In genomic region chr12:70097901-70098300, GRCm38 (mm10) we compare ENCODE assay signal across 26 mouse cellular contexts. TPM values are rescaled to one million over a fixed set of nuclear protein-coding genes. Genes with fewer than 3 reads are reported as not detected.
"Had no signal": no experiment of that assay in that cellular context is flagged by ENCODE, and none has a peak within 500 bp of the region (broad histone marks: within the 10 kb centered on the region; RNA-seq: fewer than 3 reads in every experiment).

No protein-coding gene starts in this region.

- H3K9me3 ChIP-seq: lung, embryonic 15.5 days; megakaryocyte, embryonic 14.5 days; midbrain, embryonic 13.5 days; midbrain, embryonic 15.5 days; neural tube, embryonic 12.5 days; stomach, embryonic 15.5 days had no signal

- H3K27ac ChIP-seq: lung, embryonic 15.5 days; macrophage; midbrain, embryonic 13.5 days; midbrain, embryonic 15.5 days; neural tube, embryonic 12.5 days; stomach, embryonic 15.5 days; stomach, postnatal 0 days had no signal

- H3K27me3 ChIP-seq: lung, embryonic 15.5 days; megakaryocyte, embryonic 14.5 days; midbrain, embryonic 13.5 days; midbrain, embryonic 15.5 days; neural tube, embryonic 12.5 days; stomach, embryonic 15.5 days had no signal

- H3K9ac ChIP-seq: liver, postnatal 0 days; lung, embryonic 15.5 days; midbrain, embryonic 13.5 days; midbrain, embryonic 15.5 days; neural tube, embryonic 12.5 days; stomach, embryonic 15.5 days had no signal

- ATAC-seq: liver, postnatal 0 days; lung, postnatal 0 days; midbrain, embryonic 13.5 days; midbrain, embryonic 15.5 days had no signal

- H3K4me2 ChIP-seq: lung, embryonic 15.5 days; midbrain, embryonic 11.5 days; midbrain, embryonic 13.5 days; midbrain, embryonic 15.5 days; neural tube, embryonic 12.5 days; stomach, embryonic 15.5 days had no signal

- H3K4me1 ChIP-seq: stomach, embryonic 15.5 days had no signal

- DNase-seq: liver, postnatal 0 days; lung, adult 2 months; lung, postnatal 14 days; lung, postnatal 36 days; retina, postnatal 1 day; right cerebral cortex, adult 18-20 months; right cerebral cortex, postnatal 25 days; right cerebral cortex, postnatal 4 days; thymus, adult 2 months; thymus, postnatal 25 days; thymus, postnatal 4 days had no signal

- H3K36me3 ChIP-seq: lung, embryonic 15.5 days; midbrain, embryonic 13.5 days; midbrain, embryonic 15.5 days; stomach, embryonic 15.5 days had no signal

- H3K4me3 ChIP-seq: lung, embryonic 15.5 days; megakaryocyte, embryonic 14.5 days; midbrain, embryonic 13.5 days; midbrain, embryonic 15.5 days; neural tube, embryonic 12.5 days; stomach, embryonic 15.5 days had no signal

RNA-seq across cellular contexts. Expression of gene Abhd12b, which starts 56.0 kb away (rescaled TPM):
- total RNA-seq: megakaryocyte progenitor cell, adult 5-6 weeks; midbrain, postnatal 0 days; monocyte, adult 5-6 weeks had no signal
- polyA plus RNA-seq: liver, postnatal 0 days; macrophage; midbrain, embryonic 11.5 days; neural tube, embryonic 12.5 days; spleen, adult 2 months; stomach, embryonic 15.5 days; testis, adult 2 months had no signal
